Mouse (Mus musculus) liver, embryonic 14.5 days (tissue): ENCODE results near the gene Tpo. TPM values are rescaled to one million over a fixed set of nuclear protein-coding genes. Genes with fewer than 3 reads are reported as not detected.

ENCODE experiments used
- ATAC-seq: fragments of 200-750 bp; cut with Nextera tagmentation; 2 replicates; pipeline ENCODE4 v1.8.0; 2017; ENCODE audit warnings: moderate number of reproducible peaks, mild to moderate bottlenecking, moderate library complexity; ENCODE audit not compliant: insufficient read depth
- DNase-seq, 3 experiments: peaks; one replicate each; pipeline ENCODE4 v3.0.0-alpha.2; 2012 to 2013; ENCODE audit warnings: low read depth in 3 of 3, low spot score in 3 of 3
- H3K27ac ChIP-seq: fragments of 300-500 bp; sonication (generic); 2 replicates; pipeline ENCODE4 v1.5.1; 2014; ENCODE audit warnings: moderate library complexity, mild to moderate bottlenecking, control low read depth, inconsistent platforms
- H3K27me3 ChIP-seq: fragments of 300-500 bp; sonication (generic); 2 replicates; pipeline ENCODE4 v1.6.1; 2014; ENCODE audit warnings: mild to moderate bottlenecking, low read length, moderate library complexity; ENCODE audit not compliant: control insufficient read depth, insufficient read depth
- H3K36me3 ChIP-seq: fragments of 300-500 bp; sonication (generic); replicated peaks from 2 replicates; pipeline ENCODE4 v1.6.1; 2014; ENCODE audit warnings: low read depth; ENCODE audit not compliant: control insufficient read depth, insufficient read depth
- H3K4me1 ChIP-seq, 2 experiments: fragments of 200-500 bp in 1 of 2; fragments of 300-500 bp in 1 of 2; sonication (generic) in 1 of 2; replicated peaks; 2 replicates each; pipeline ENCODE4 v1.6.1; 2012 to 2014; ENCODE audit warnings: antibody characterized with exemption in 1 of 2, inconsistent platforms in 1 of 2, low read length in 1 of 2; ENCODE audit not compliant: control insufficient read depth in 2 of 2, insufficient read depth in 2 of 2
- H3K4me2 ChIP-seq: fragments of 300-500 bp; sonication (generic); 2 replicates; pipeline ENCODE4 v1.6.1; 2014; ENCODE audit warnings: low read depth, mild to moderate bottlenecking, control low read depth, moderate library complexity
- H3K4me3 ChIP-seq, 2 experiments: fragments of 200-500 bp in 1 of 2; fragments of 300-500 bp in 1 of 2; sonication (generic) in 1 of 2; 2 replicates each; pipeline ENCODE4 v1.5.1; 2012 to 2014; ENCODE audit warnings: low read depth in 2 of 2, low read length in 2 of 2, mild to moderate bottlenecking in 2 of 2, control low read depth in 1 of 2, inconsistent platforms in 1 of 2, moderate library complexity in 1 of 2; ENCODE audit not compliant: insufficient read depth in 1 of 2
- H3K9ac ChIP-seq: fragments of 300-500 bp; sonication (generic); replicated peaks from 2 replicates; pipeline ENCODE4 v1.6.1; 2014; ENCODE audit warnings: mild to moderate bottlenecking, control low read depth, moderate library complexity
- H3K9me3 ChIP-seq: fragments of 300-500 bp; sonication (generic); 2 replicates; pipeline ENCODE4 v1.6.1; 2016; ENCODE audit warnings: low read length, mixed read lengths; ENCODE audit not compliant: control insufficient read depth
- CTCF ChIP-seq: IDR thresholded peaks from 2 replicates; pipeline ENCODE4 v1.5.1; 2016; ENCODE audit warnings: antibody characterized with exemption, low read depth, control low read depth
- EP300 ChIP-seq: IDR thresholded peaks from 2 replicates; pipeline ENCODE4 v1.6.1; 2016; ENCODE audit warnings: antibody characterized with exemption, low read depth
- WGBS: fragments of 180-500 bp; shearing (Covaris S2); extraction: QIAGEN DNeasy Blood & Tissue Kit; methylation state at CpG from one replicate; pipeline ENCODE4 v1.1.7; 2014; ENCODE audit not compliant: insufficient replicate concordance; 5-methylcytosine and 5-hydroxymethylcytosine counted together
- polyA plus RNA-seq, 2 experiments: library from polyadenylated mRNA; depleted of rRNA in 1 of 2; stranded (reverse) in 1 of 2; unstranded in 1 of 2; fragments of >200 nt; fragmentation: Nextera tagmentation in 1 of 2; extraction: Ambion mirVana in 1 of 2; gene quantifications; 2 replicates each; pipeline versions ENCODE4 v1.2.1 to v1.2.3; 2012 to 2014

Tpo gene
- polyA plus RNA-seq, 2 experiments: not detected

- no peaks in the 10 kb centered on the region for H3K27me3 ChIP-seq
- DNase-seq: no peak
- H3K27ac ChIP-seq: no peak overlapping the region
- no peaks in the 10 kb centered on the region for H3K9me3 ChIP-seq
- no peak overlapping the region for H3K4me2 ChIP-seq
- no peaks in the 10 kb centered on the region for H3K4me1 ChIP-seq
- H3K9ac ChIP-seq: no peak overlapping the region
- TF ChIP-seq EP300 (no peak), CTCF (no peak)
- ATAC-seq: no peak
- no peak overlapping the region for H3K4me3 ChIP-seq
- H3K36me3 ChIP-seq: no peaks in the 10 kb centered on the region
Measured at GRCm38 (mm10) chr12:30035841-30036568, 96.4 kb downstream of the Tpo start.

GRCm38 (mm10) chr12:30035406-30035805 lies 97.0 kb downstream of the Tpo start:
- Histone ChIP-seq H3K9ac (no peak overlapping the region), H3K27ac (no peak overlapping the region), H3K4me2 (no peak overlapping the region), H3K36me3 (no peaks in the 10 kb centered on the region), H3K4me1 (no peaks in the 10 kb centered on the region), H3K4me3 (no peak overlapping the region), H3K9me3 (no peaks in the 10 kb centered on the region), H3K27me3 (no peaks in the 10 kb centered on the region)
- WGBS: 22% methylated on average over 1 of the region's 1 CpGs
- no peak for DNase-seq
- TF ChIP-seq CTCF (no peak), EP300 (no peak)
- ATAC-seq: no peak

- ATAC-seq: no peak
Measured at GRCm38 (mm10) chr12:30034681-30035080, 97.7 kb downstream of the Tpo start.

GRCm38 (mm10) chr12:30030571-30030970 lies 101.9 kb downstream of the Tpo start:
- ATAC-seq (no peak), DNase-seq (no peak)
- H3K9ac ChIP-seq: no peak overlapping the region
- no peaks in the 10 kb centered on the region for H3K27me3 ChIP-seq
- no peak overlapping the region for H3K27ac ChIP-seq
- no peaks in the 10 kb centered on the region for H3K9me3 ChIP-seq
- H3K4me1 ChIP-seq: no peaks in the 10 kb centered on the region
- H3K4me3 ChIP-seq: no peak overlapping the region
- no peak for TF ChIP-seq CTCF
- TF ChIP-seq EP300: no peak
- H3K4me2 ChIP-seq: no peak overlapping the region
- WGBS: 29% methylated on average over 5 of the region's 5 CpGs
- no peaks in the 10 kb centered on the region for H3K36me3 ChIP-seq

More at GRCm38 (mm10) chr12:30034681-30035080, 97.7 kb downstream of the Tpo start:
- no peak for TF ChIP-seq EP300
- no peak for TF ChIP-seq CTCF
- no peak for DNase-seq
- 63% methylated on average over 5 of the region's 5 CpGs for WGBS
- H3K27ac ChIP-seq: no peak overlapping the region
- no peaks in the 10 kb centered on the region for H3K36me3 ChIP-seq
- no peak overlapping the region for H3K4me2 ChIP-seq
- H3K9ac ChIP-seq: no peak overlapping the region
- no peaks in the 10 kb centered on the region for H3K4me1 ChIP-seq
- no peak overlapping the region for H3K4me3 ChIP-seq
- H3K27me3 ChIP-seq: no peaks in the 10 kb centered on the region
- no peaks in the 10 kb centered on the region for H3K9me3 ChIP-seq

- 70% methylated on average over 1 of the region's 1 CpGs for WGBS
- DNase-seq (no peak), ATAC-seq (no peak)
- Histone ChIP-seq H3K36me3 (no peaks in the 10 kb centered on the region), H3K9me3 (no peaks in the 10 kb centered on the region), H3K4me3 (no peak overlapping the region), H3K9ac (no peak overlapping the region), H3K4me2 (no peak overlapping the region), H3K27ac (no peak overlapping the region), H3K4me1 (no peaks in the 10 kb centered on the region), H3K27me3 (no peaks in the 10 kb centered on the region)
- TF ChIP-seq EP300: no peak
- no peak for TF ChIP-seq CTCF
Measured at GRCm38 (mm10) chr12:30029111-30029510, 103.3 kb downstream of the Tpo start.
